Mouse (Mus musculus): ENCODE results near the gene Rab25.

The Rab25 gene

GRCm38 (mm10) chr3:88541622-88542401 lies 6.3 kb downstream of the Rab25 start:
- no peak for DNase-seq (ENCODE audit: low spot score)

- no peak for DNase-seq (ENCODE audit: low spot score)
These were observed 8.0 kb downstream of the Rab25 start for GRCm38 (mm10) chr3:88540085-88540484.

GRCm38 (mm10) chr3:88539397-88539796 lies 8.7 kb downstream of the Rab25 start:
- no peak for DNase-seq (ENCODE audit: low spot score)

- no peak for DNase-seq (ENCODE audit: low spot score)
These were observed 9.6 kb downstream of the Rab25 start for GRCm38 (mm10) chr3:88538271-88539145.

GRCm38 (mm10) chr3:88537146-88537545 lies 11.0 kb downstream of the Rab25 start:
- no peak for DNase-seq (ENCODE audit: low spot score)

- DNase-seq (ENCODE audit: low spot score), result no peak
These were observed 11.8 kb downstream of the Rab25 start for GRCm38 (mm10) chr3:88536103-88536930.

GRCm38 (mm10) chr3:88535527-88535926 lies 12.6 kb downstream of the Rab25 start:
- no peak for DNase-seq (ENCODE audit: low spot score)

GRCm38 (mm10) chr3:88535005-88535404 lies 13.1 kb downstream of the Rab25 start:
- no peak for DNase-seq (ENCODE audit: low spot score)

GRCm38 (mm10) chr3:88533706-88534105 lies 14.4 kb downstream of the Rab25 start:
- DNase-seq (ENCODE audit: low spot score), result no peak

- DNase-seq (ENCODE audit: low spot score), result no peak
These were observed 15.2 kb downstream of the Rab25 start for GRCm38 (mm10) chr3:88532689-88533511.

- no peak for DNase-seq (ENCODE audit: low spot score)
These were observed 15.8 kb downstream of the Rab25 start, which contains the start of gene Mex3a for GRCm38 (mm10) chr3:88532299-88532674. Gene Mex3a (plus strand): TSS chr3:88532395.

GRCm38 (mm10) chr3:88531348-88532298 lies 16.5 kb downstream of the Rab25 start:
- DNase-seq (ENCODE audit: low spot score), result peak; percentile 84

- no peak for DNase-seq (ENCODE audit: low spot score)
These were observed 17.8 kb downstream of the Rab25 start for GRCm38 (mm10) chr3:88530082-88530864.

GRCm38 (mm10) chr3:88529204-88530000 lies 18.7 kb downstream of the Rab25 start:
- no peak for DNase-seq (ENCODE audit: low spot score)

GRCm38 (mm10) chr3:88528646-88529045 lies 19.5 kb downstream of the Rab25 start:
- DNase-seq (ENCODE audit: low spot score), result no peak

- no peak for DNase-seq (ENCODE audit: low spot score)
These were observed 20.5 kb downstream of the Rab25 start for GRCm38 (mm10) chr3:88527565-88527964.

- peak; percentile 66 for DNase-seq (ENCODE audit: low spot score)
These were observed 21.7 kb downstream of the Rab25 start for GRCm38 (mm10) chr3:88526157-88527131.
